Comparison of ENCODE assay signal across 12 mouse cellular contexts in the genomic region with DNA sequence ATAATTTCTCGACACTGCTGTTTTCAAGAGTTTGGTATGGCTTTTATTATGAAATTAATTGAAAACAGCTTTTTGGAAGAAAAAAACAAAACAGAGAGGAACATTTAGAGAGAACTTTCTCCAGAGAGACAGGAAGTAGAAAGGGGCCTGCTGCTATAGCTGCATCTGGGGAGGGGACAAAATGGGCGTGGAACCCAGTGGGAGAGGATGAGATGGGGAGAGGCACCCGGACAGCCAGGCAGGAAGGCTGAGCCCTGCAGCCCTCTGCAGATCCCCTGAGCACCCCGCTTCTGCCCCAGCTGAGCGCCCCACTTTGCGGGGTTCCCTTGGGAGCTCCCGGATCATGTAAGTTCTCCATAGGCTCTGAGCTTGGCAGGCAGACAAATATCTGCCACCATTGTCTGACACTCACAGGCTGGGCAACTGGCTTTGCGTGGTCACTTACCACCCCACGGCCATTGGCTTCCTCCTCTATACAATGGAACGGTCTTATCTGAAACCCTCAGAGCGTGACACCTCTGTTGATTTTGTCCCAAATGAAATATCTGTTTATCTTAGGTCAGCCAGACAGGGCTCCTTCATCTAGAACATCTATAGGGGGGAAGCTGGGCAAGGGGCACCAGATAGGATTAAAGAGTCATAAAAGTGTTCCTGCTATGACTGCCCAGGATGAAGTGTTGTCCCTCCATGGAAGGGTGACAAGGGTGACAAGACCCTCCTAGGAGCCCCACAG. TPM values are rescaled to one million over a fixed set of nuclear protein-coding genes. Genes with fewer than 3 reads are reported as not detected.
DNase-seq lines count a peak whose midpoint lies in the region.
"Had no signal": no experiment of that assay in that cellular context is flagged by ENCODE, and none has a peak within 500 bp of the region (broad histone marks: within the 10 kb centered on the region; RNA-seq: fewer than 3 reads in every experiment).

No protein-coding gene starts in this region.

- DNase-seq in gastrocnemius, adult 18-20 months (ENCODE audit: low spot score), result peak; percentile 58
- DNase-seq in gastrocnemius, postnatal 4 days (ENCODE audit: low spot score in 2 of 2), result no peak
- peak; percentile 38 for DNase-seq in thymus, postnatal 14 days
- no peak for DNase-seq in thymus, postnatal 10 days (ENCODE audit: low spot score in 2 of 2)
- peak; percentile 40 for DNase-seq in heart, postnatal 4 days
- DNase-seq in thymus, postnatal 4 days, result peak; percentile 35
- no peak for DNase-seq in cerebellum, adult 9-11 months
- no peak for DNase-seq in left cerebral cortex, postnatal 14 days (ENCODE audit: low spot score in 2 of 2)
- DNase-seq: cerebellum, postnatal 36 days; kidney, postnatal 14 days; lung, postnatal 36 days; right cerebral cortex, postnatal 14 days had no signal

- intact Hi-C loops in left cerebral cortex, postnatal 14 days (cut with DNase I), result no loop called here

RNA-seq across cellular contexts. Expression of gene Anpep, which starts 2.5 kb away (rescaled TPM):
- total RNA-seq in gastrocnemius, adult 18-20 months (2021), result 1 to 10 TPM; 3.8 to 5.6 TPM
- 10 to 100 TPM; 26.4 to 28.8 TPM for total RNA-seq in gastrocnemius, postnatal 4 days (2021)
- total RNA-seq in heart, postnatal 4 days (2021), result 10 to 100 TPM; 21.0 to 21.4 TPM
- total RNA-seq in left cerebral cortex, postnatal 14 days (2021), result 1 to 10 TPM; 8.0 to 9.2 TPM

RNA-seq across cellular contexts. Expression of gene Mesp2, which starts 47.8 kb away (rescaled TPM):
- total RNA-seq in gastrocnemius, adult 18-20 months (2021), result not detected
- total RNA-seq in gastrocnemius, postnatal 4 days (2021), result under 1 TPM; 0.18 to 0.37 TPM
- under 1 TPM in 1 of 2 experiments, not detected in 1; 0.36 TPM for total RNA-seq in heart, postnatal 4 days (2021)
- total RNA-seq in left cerebral cortex, postnatal 14 days (2021), result 1 to 10 TPM; 1.3 to 1.8 TPM

Comparison
In these comparisons a context has a peak if more than half of its experiments do, and no peak if none do; other contexts are left out.
1. DNase-seq: peak in gastrocnemius, adult 18-20 months (single experiment), thymus, postnatal 14 days (single experiment), heart, postnatal 4 days (single experiment) and thymus, postnatal 4 days (single experiment); none in gastrocnemius, postnatal 4 days (0 of 2), thymus, postnatal 10 days (0 of 2), cerebellum, adult 9-11 months (single experiment) and left cerebral cortex, postnatal 14 days (0 of 2).